Mouse (Mus musculus): ENCODE results near the gene Tbccd1. TPM values are rescaled to one million over a fixed set of nuclear protein-coding genes. Genes with fewer than 3 reads are reported as not detected.

Tbccd1 gene
- polyA plus RNA-seq, 1 experiment from 2014 or later = 15.3 TPM

GRCm38 (mm10) chr16:22852709-22853108 lies 4.8 kb downstream of the Tbccd1 start:
- Histone ChIP-seq H3K9me3 (replicated peaks) (no peaks in the 10 kb centered on the region), H3K9ac (no peak overlapping the region), H3K4me3 (no peak overlapping the region), H3K36me3 (no peaks in the 10 kb centered on the region), H3K4me2 (no peak overlapping the region), H3K27me3 (no peaks in the 10 kb centered on the region), H3K4me1 (replicated peaks) (peaks cover 6% of the 10 kb centered on the region), H3K27ac (no peak overlapping the region)
- 90% methylated on average over 4 of the region's 4 CpGs for WGBS
- ATAC-seq (replicated peaks; ENCODE audit: insufficient number of reproducible peaks, insufficient read depth, low FRiP score, low read depth) = no peak

GRCm38 (mm10) chr16:22848331-22848730 lies 9.1 kb downstream of the Tbccd1 start:
- Histone ChIP-seq H3K4me3 (no peak overlapping the region), H3K27ac (no peak overlapping the region), H3K4me1 (replicated peaks) (peaks cover 11% of the 10 kb centered on the region), H3K4me2 (no peak overlapping the region), H3K9me3 (replicated peaks) (no peaks in the 10 kb centered on the region), H3K9ac (no peak overlapping the region), H3K27me3 (no peaks in the 10 kb centered on the region), H3K36me3 (no peaks in the 10 kb centered on the region)
- no peak for ATAC-seq (replicated peaks; ENCODE audit: insufficient number of reproducible peaks, insufficient read depth, low FRiP score, low read depth)
- WGBS = 87% methylated on average over 1 of the region's 1 CpGs

GRCm38 (mm10) chr16:22847686-22848085 lies 9.8 kb downstream of the Tbccd1 start:
- no peak for ATAC-seq (replicated peaks; ENCODE audit: insufficient number of reproducible peaks, insufficient read depth, low FRiP score, low read depth)
- no peaks in the 10 kb centered on the region for H3K27me3 ChIP-seq
- no peaks in the 10 kb centered on the region for H3K36me3 ChIP-seq
- H3K4me1 ChIP-seq (replicated peaks) = peaks cover 11% of the 10 kb centered on the region
- H3K9ac ChIP-seq = no peak overlapping the region
- 70% methylated on average over 1 of the region's 1 CpGs for WGBS
- no peak overlapping the region for H3K4me3 ChIP-seq
- no peak overlapping the region for H3K4me2 ChIP-seq
- H3K9me3 ChIP-seq (replicated peaks) = no peaks in the 10 kb centered on the region
- no peak overlapping the region for H3K27ac ChIP-seq

GRCm38 (mm10) chr16:22845481-22845880 lies 12.0 kb downstream of the Tbccd1 start:
- no peak for ATAC-seq (replicated peaks; ENCODE audit: insufficient number of reproducible peaks, insufficient read depth, low FRiP score, low read depth)
- no peak overlapping the region for H3K9ac ChIP-seq
- 71% methylated on average over 4 of the region's 4 CpGs for WGBS
- no peak overlapping the region for H3K27ac ChIP-seq
- H3K27me3 ChIP-seq = no peaks in the 10 kb centered on the region
- H3K9me3 ChIP-seq (replicated peaks) = no peaks in the 10 kb centered on the region
- no peak overlapping the region for H3K4me3 ChIP-seq
- peaks cover 11% of the 10 kb centered on the region for H3K4me1 ChIP-seq (replicated peaks)
- peaks cover under 1% of the 10 kb centered on the region; the same call in 1 of the 2 replicates for H3K36me3 ChIP-seq
- H3K4me2 ChIP-seq = no peak overlapping the region

GRCm38 (mm10) chr16:22844834-22845233 lies 12.6 kb downstream of the Tbccd1 start:
- H3K27ac ChIP-seq = peak overlapping the region; percentile 85
- ATAC-seq (replicated peaks; ENCODE audit: insufficient number of reproducible peaks, insufficient read depth, low FRiP score, low read depth) = no peak
- H3K36me3 ChIP-seq = peaks cover 3% of the 10 kb centered on the region; the same call in 1 of the 2 replicates

GRCm38 (mm10) chr16:22844061-22844801 lies 13.2 kb downstream of the Tbccd1 start:
- Histone ChIP-seq H3K27me3 (no peaks in the 10 kb centered on the region), H3K4me2 (peak overlapping the region; percentile 93), H3K4me1 (replicated peaks) (peaks cover 19% of the 10 kb centered on the region), H3K27ac (peak overlapping the region; percentile 85), H3K36me3 (peaks cover 3% of the 10 kb centered on the region; the same call in 1 of the 2 replicates), H3K9ac (peak overlapping the region; percentile 92), H3K9me3 (replicated peaks) (no peaks in the 10 kb centered on the region), H3K4me3 (peak overlapping the region; percentile 69)
- peak; percentile 91 for ATAC-seq (replicated peaks; ENCODE audit: insufficient number of reproducible peaks, insufficient read depth, low FRiP score, low read depth)
- WGBS = 5% methylated on average over 26 of the region's 26 CpGs

More at GRCm38 (mm10) chr16:22844834-22845233, 12.6 kb downstream of the Tbccd1 start:
- peak overlapping the region; percentile 92; the same call in 1 of the 2 replicates for H3K9ac ChIP-seq
- H3K4me1 ChIP-seq (replicated peaks) = peaks cover 14% of the 10 kb centered on the region
- peak overlapping the region; percentile 93 for H3K4me2 ChIP-seq
- no peaks in the 10 kb centered on the region for H3K9me3 ChIP-seq (replicated peaks)
- 72% methylated on average over 5 of the region's 5 CpGs for WGBS
- H3K4me3 ChIP-seq = peak overlapping the region; percentile 69
- no peaks in the 10 kb centered on the region for H3K27me3 ChIP-seq

GRCm38 (mm10) chr16:22842871-22843270 lies 14.6 kb downstream of the Tbccd1 start:
- Histone ChIP-seq H3K27ac (no peak overlapping the region), H3K4me1 (replicated peaks) (peaks cover 23% of the 10 kb centered on the region), H3K36me3 (peaks cover 3% of the 10 kb centered on the region; the same call in 1 of the 2 replicates), H3K4me3 (no peak overlapping the region), H3K4me2 (no peak overlapping the region), H3K9me3 (replicated peaks) (no peaks in the 10 kb centered on the region), H3K9ac (no peak overlapping the region), H3K27me3 (no peaks in the 10 kb centered on the region)
- ATAC-seq (replicated peaks; ENCODE audit: insufficient number of reproducible peaks, insufficient read depth, low FRiP score, low read depth) = no peak
- WGBS = 91% methylated on average over 5 of the region's 5 CpGs

GRCm38 (mm10) chr16:22839146-22839857 lies 18.2 kb downstream of the Tbccd1 start:
- Histone ChIP-seq H3K4me1 (replicated peaks) (peaks cover 15% of the 10 kb centered on the region), H3K4me3 (no peak overlapping the region), H3K9ac (no peak overlapping the region), H3K9me3 (replicated peaks) (no peaks in the 10 kb centered on the region), H3K27me3 (no peaks in the 10 kb centered on the region), H3K27ac (peak overlapping the region; percentile 76), H3K36me3 (peaks cover 14% of the 10 kb centered on the region; the same call in 1 of the 2 replicates), H3K4me2 (no peak overlapping the region)
- no peak for ATAC-seq (replicated peaks; ENCODE audit: insufficient number of reproducible peaks, insufficient read depth, low FRiP score, low read depth)
- WGBS = 48% methylated on average over 3 of the region's 3 CpGs

- peaks cover 11% of the 10 kb centered on the region; the same call in 1 of the 2 replicates for H3K36me3 ChIP-seq
- no peaks in the 10 kb centered on the region for H3K4me1 ChIP-seq (replicated peaks)
- H3K27ac ChIP-seq = no peak overlapping the region
- no peak overlapping the region for H3K4me3 ChIP-seq
- no peak overlapping the region for H3K9ac ChIP-seq
- no peaks in the 10 kb centered on the region for H3K9me3 ChIP-seq (replicated peaks)
- no peaks in the 10 kb centered on the region for H3K27me3 ChIP-seq
- H3K4me2 ChIP-seq = no peak overlapping the region
- ATAC-seq (replicated peaks; ENCODE audit: insufficient number of reproducible peaks, insufficient read depth, low FRiP score, low read depth) = no peak
- 85% methylated on average over 3 of the region's 3 CpGs for WGBS
These were observed 24.4 kb downstream of the Tbccd1 start for GRCm38 (mm10) chr16:22832932-22833525.

- Histone ChIP-seq H3K4me3 (no peak overlapping the region), H3K4me1 (replicated peaks) (no peaks in the 10 kb centered on the region), H3K4me2 (no peak overlapping the region), H3K9me3 (replicated peaks) (no peaks in the 10 kb centered on the region), H3K36me3 (peaks cover 9% of the 10 kb centered on the region), H3K9ac (no peak overlapping the region), H3K27me3 (no peaks in the 10 kb centered on the region), H3K27ac (no peak overlapping the region)
- no peak for ATAC-seq (replicated peaks; ENCODE audit: insufficient number of reproducible peaks, insufficient read depth, low FRiP score, low read depth)
- WGBS = 32% methylated on average over 8 of the region's 8 CpGs
These were observed 36.7 kb downstream of the Tbccd1 start for GRCm38 (mm10) chr16:22820731-22821130.

GRCm38 (mm10) chr16:22811477-22811876 lies 46.0 kb downstream of the Tbccd1 start, which contains the start of gene Crygs:
Crygs (minus strand) TSS chr16:22811577.
- no peak for ATAC-seq (replicated peaks; ENCODE audit: insufficient number of reproducible peaks, insufficient read depth, low FRiP score, low read depth)
- no peak within 1 kb of the TSS for H3K4me2 ChIP-seq
- no peak within 1 kb of the TSS for H3K9ac ChIP-seq
- H3K27ac ChIP-seq = no peak within 1 kb of the TSS
- no peaks in the 10 kb centered on the region for H3K9me3 ChIP-seq (replicated peaks)
- peaks cover 8% of the 10 kb centered on the region; the same call in 1 of the 2 replicates for H3K27me3 ChIP-seq
- 61% methylated on average over 2 of the region's 2 CpGs for WGBS
- no peak within 1 kb of the TSS for H3K4me3 ChIP-seq
- H3K36me3 ChIP-seq = 0 out of 2 replicates have a peak, but pooled peaks cover 5% of the 10 kb centered on the region
- H3K4me1 ChIP-seq (replicated peaks) = peaks cover 4% of the 10 kb centered on the region; the same call in 1 of the 2 replicates

Data from heart, embryonic 15.5 days (tissue).